Mouse (Mus musculus): Measurements from ENCODE around the gene Olfr263. TPM values are rescaled to one million over a fixed set of nuclear protein-coding genes. Genes with fewer than 3 reads are reported as not detected.

Olfr263 gene
- not detected in 2 replicates for polyA plus RNA-seq (2012; ENCODE audit: low replicate concordance)

GRCm38 (mm10) chr13:21129339-21129738 lies at the start of gene Olfr263:
TSS of gene Olfr263 (plus strand) at chr13:21129639.

GRCm38 (mm10) chr13:21111183-21111582 lies 18.3 kb upstream of the Olfr263 start, which contains the start of gene Olfr1369-ps1:
TSS of gene Olfr1369-ps1 (plus strand) at chr13:21111483.

GRCm38 (mm10) chr13:21145767-21146166 lies 16.3 kb downstream of the Olfr263 start, which contains the start of gene Olfr1368:
TSS of gene Olfr1368 (minus strand) at chr13:21145867.

GRCm38 (mm10) chr13:21179367-21179723 lies 49.9 kb downstream of the Olfr263 start, which contains the start of gene Trim27:
TSS of gene Trim27 (plus strand) at chr13:21179445.

Other genes starting within 250 kb of the Olfr263 start
- not detected in 2 replicates for gene Olfr1370, start 54.7 kb upstream of the Olfr263 start, polyA plus RNA-seq (2012; ENCODE audit: low replicate concordance)
- not detected in 2 replicates for gene Olfr1369-ps1, start 18.2 kb upstream of the Olfr263 start, polyA plus RNA-seq (2012; ENCODE audit: low replicate concordance)
- not detected in 2 replicates for gene Olfr1368, start 16.2 kb downstream of the Olfr263 start, polyA plus RNA-seq (2012; ENCODE audit: low replicate concordance)
- 116 TPM in 2 replicates for gene Trim27, start 49.8 kb downstream of the Olfr263 start, polyA plus RNA-seq (2012; ENCODE audit: low replicate concordance)
- not detected in 2 replicates for gene Gpx5, start 163.1 kb downstream of the Olfr263 start, polyA plus RNA-seq (2012; ENCODE audit: low replicate concordance)
- gene Gpx6, start 182.5 kb downstream of the Olfr263 start, polyA plus RNA-seq (2012; ENCODE audit: low replicate concordance) = not detected in 2 replicates
- not detected in 2 replicates for gene Olfr1367, start 217.3 kb downstream of the Olfr263 start, polyA plus RNA-seq (2012; ENCODE audit: low replicate concordance)
- gene Zscan12, start 233.2 kb downstream of the Olfr263 start, polyA plus RNA-seq (2012; ENCODE audit: low replicate concordance) = 1.4 and 1.5 TPM in 2 replicates